Mouse (Mus musculus): ENCODE results near the gene Tnnt3. TPM values are rescaled to one million over a fixed set of nuclear protein-coding genes. Genes with fewer than 3 reads are reported as not detected.

The Tnnt3 gene
- total and polyA plus RNA-seq, 2 experiments from 2014 or later = 1.5 to 3.1 TPM

DNA sequence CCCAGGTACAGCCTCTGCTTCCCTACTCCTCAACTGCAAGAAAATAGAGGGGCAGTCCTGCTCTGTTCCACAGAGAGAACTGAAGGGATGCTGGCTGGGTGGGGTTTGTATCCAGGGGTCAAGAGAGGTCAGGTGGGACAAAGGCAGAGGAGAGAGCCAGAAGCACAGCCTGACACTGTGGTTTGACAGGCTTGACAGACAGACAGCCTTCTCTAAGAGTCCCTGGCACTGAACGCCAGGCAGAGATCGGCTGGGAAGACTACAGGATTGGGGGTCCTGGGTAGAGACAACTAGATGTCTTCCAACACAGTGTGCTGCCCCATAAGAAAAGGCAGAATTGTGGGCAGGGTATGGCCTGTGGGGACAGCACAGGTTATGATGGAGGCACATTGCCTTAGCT, 20.1 kb upstream of the Tnnt3 start:
- WGBS = 45% methylated on average over 2 of the region's 2 CpGs

DNA sequence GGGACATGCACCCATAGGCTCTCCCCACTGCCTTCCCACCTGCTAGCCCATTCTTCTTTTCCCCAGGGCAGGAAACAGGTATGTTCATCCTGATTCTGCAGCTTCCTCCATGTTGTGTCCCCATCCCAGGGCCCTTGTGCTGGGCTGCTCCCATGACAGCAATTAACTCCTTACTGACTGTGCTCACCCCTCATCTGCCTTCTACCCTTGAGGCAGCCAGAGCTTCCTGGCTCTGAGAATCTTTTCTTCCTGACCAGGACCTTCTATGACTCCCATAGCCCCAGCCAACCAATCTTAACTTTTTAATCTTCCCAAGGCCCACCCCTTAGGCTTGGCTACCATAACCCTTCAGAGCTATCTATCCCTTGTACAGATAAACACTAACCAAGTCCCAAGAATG, 19.3 kb upstream of the Tnnt3 start:
- Histone ChIP-seq H3K9me3 (ENCODE audit: low read length) (no peaks in the 10 kb centered on the region), H3K4me3 (ENCODE audit: low read depth, low read length) (no peak overlapping the region), H3K27me3 (ENCODE audit: insufficient read depth, low read length) (no peaks in the 10 kb centered on the region), H3K27ac (ENCODE audit: low read depth, low read length) (no peak overlapping the region), H3K4me1 (ENCODE audit: insufficient read depth, low read length) (peaks cover 6% of the 10 kb centered on the region), H3K4me2 (ENCODE audit: low read depth, low read length, poor library complexity, severe bottlenecking) (no peak overlapping the region), H3K36me3 (ENCODE audit: insufficient read depth, low read length) (no peaks in the 10 kb centered on the region), H3K9ac (replicated peaks; ENCODE audit: low read length, poor library complexity, severe bottlenecking) (no peak overlapping the region)
- ATAC-seq (ENCODE audit: low FRiP score) (no peak), DNase-seq (ENCODE audit: low spot score) (no peak)
- no peak for TF ChIP-seq CTCF (IDR thresholded peaks at IDR 0.05)

More for the DNA sequence above, 20.1 kb upstream of the Tnnt3 start:
- no peak overlapping the region for H3K9ac ChIP-seq (replicated peaks; ENCODE audit: low read length, poor library complexity, severe bottlenecking)
- H3K36me3 ChIP-seq (ENCODE audit: insufficient read depth, low read length) = no peaks in the 10 kb centered on the region
- H3K27me3 ChIP-seq (ENCODE audit: insufficient read depth, low read length) = no peaks in the 10 kb centered on the region
- no peaks in the 10 kb centered on the region for H3K9me3 ChIP-seq (ENCODE audit: low read length)
- H3K4me2 ChIP-seq (ENCODE audit: low read depth, low read length, poor library complexity, severe bottlenecking) = no peak overlapping the region
- no peak for ATAC-seq (ENCODE audit: low FRiP score)
- peaks cover 6% of the 10 kb centered on the region for H3K4me1 ChIP-seq (ENCODE audit: insufficient read depth, low read length)
- H3K4me3 ChIP-seq (ENCODE audit: low read depth, low read length) = no peak overlapping the region
- DNase-seq (ENCODE audit: low spot score) = no peak
- H3K27ac ChIP-seq (ENCODE audit: low read depth, low read length) = no peak overlapping the region
- TF ChIP-seq CTCF (IDR thresholded peaks at IDR 0.05) = no peak

DNA sequence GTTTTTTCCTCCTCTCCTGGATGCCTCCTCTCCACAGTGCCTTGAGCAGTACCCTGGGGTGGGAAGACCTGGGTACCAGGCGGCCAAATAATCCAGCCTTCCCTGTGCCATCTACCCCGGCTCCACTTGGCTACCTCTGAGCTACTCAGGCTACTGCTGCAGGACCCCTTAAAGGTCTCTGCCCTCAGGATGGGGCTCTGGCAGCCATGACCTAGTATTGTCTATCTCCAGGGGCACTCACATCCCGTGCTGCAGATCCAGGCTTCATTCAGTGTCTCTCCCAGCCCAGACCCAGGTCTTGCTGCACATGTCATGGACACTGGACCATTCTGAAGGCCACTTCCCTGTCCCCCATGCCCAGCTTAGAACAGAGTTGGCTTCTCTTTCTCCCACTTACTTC, 18.8 kb upstream of the Tnnt3 start:
- TF ChIP-seq CTCF (IDR thresholded peaks at IDR 0.05) = no peak
- Histone ChIP-seq H3K4me2 (ENCODE audit: low read depth, low read length, poor library complexity, severe bottlenecking) (no peak overlapping the region), H3K36me3 (ENCODE audit: insufficient read depth, low read length) (no peaks in the 10 kb centered on the region), H3K27ac (ENCODE audit: low read depth, low read length) (no peak overlapping the region), H3K27me3 (ENCODE audit: insufficient read depth, low read length) (no peaks in the 10 kb centered on the region), H3K4me3 (ENCODE audit: low read depth, low read length) (no peak overlapping the region), H3K9me3 (ENCODE audit: low read length) (no peaks in the 10 kb centered on the region), H3K9ac (replicated peaks; ENCODE audit: low read length, poor library complexity, severe bottlenecking) (no peak overlapping the region), H3K4me1 (ENCODE audit: insufficient read depth, low read length) (peaks cover 6% of the 10 kb centered on the region)
- DNase-seq (ENCODE audit: low spot score) (no peak), ATAC-seq (ENCODE audit: low FRiP score) (no peak)
- WGBS = 81% methylated on average over 3 of the region's 3 CpGs

DNA sequence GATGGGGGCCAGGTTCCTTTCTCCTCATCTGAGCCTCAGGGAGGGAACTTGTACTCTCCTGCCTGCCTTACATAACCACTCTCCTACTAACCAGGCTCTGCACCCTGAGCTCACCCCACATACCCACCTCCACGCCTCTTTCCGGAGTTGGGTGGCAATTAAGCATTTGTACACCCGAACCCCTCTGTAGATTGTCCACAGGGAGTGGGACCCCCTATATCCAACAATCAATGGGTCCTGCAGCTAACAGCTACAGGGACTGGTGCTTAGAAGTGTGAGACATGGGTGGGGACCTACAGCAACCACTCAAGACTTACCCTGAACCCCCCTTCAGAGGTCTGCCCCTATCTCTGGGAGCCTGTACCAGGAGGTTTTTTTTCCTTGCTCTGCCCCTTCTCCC, 18.0 kb upstream of the Tnnt3 start:
- Histone ChIP-seq H3K9me3 (ENCODE audit: low read length) (no peaks in the 10 kb centered on the region), H3K27me3 (ENCODE audit: insufficient read depth, low read length) (no peaks in the 10 kb centered on the region), H3K4me3 (ENCODE audit: low read depth, low read length) (no peak overlapping the region), H3K9ac (replicated peaks; ENCODE audit: low read length, poor library complexity, severe bottlenecking) (no peak overlapping the region), H3K4me1 (ENCODE audit: insufficient read depth, low read length) (peaks cover 6% of the 10 kb centered on the region), H3K4me2 (ENCODE audit: low read depth, low read length, poor library complexity, severe bottlenecking) (no peak overlapping the region), H3K27ac (ENCODE audit: low read depth, low read length) (no peak overlapping the region), H3K36me3 (ENCODE audit: insufficient read depth, low read length) (no peaks in the 10 kb centered on the region)
- WGBS = 100% methylated on average over 3 of the region's 3 CpGs
- DNase-seq (ENCODE audit: low spot score) (no peak), ATAC-seq (ENCODE audit: low FRiP score) (no peak)
- TF ChIP-seq CTCF (IDR thresholded peaks at IDR 0.05) = no peak

DNA sequence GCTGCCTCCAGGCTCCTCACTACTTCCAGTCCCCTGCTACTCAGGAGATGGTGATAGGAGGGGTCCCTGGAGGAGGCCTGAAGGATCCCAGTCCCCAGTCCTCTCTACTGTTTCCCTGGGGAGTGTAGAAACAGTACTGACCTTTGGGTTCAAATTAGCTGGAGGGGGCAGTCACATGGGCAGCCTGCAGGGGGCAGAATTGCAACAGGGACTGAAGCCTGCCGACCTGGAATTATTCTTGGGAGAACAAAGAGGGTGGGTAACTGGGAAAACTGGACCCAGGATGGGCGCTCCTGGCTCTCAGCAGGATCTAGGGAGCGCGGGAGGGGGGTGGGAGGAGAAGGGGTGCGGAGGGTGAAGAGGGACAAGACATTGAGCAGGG, 17.5 kb upstream of the Tnnt3 start:
- Histone ChIP-seq H3K27me3 (ENCODE audit: insufficient read depth, low read length) (no peaks in the 10 kb centered on the region), H3K9ac (replicated peaks; ENCODE audit: low read length, poor library complexity, severe bottlenecking) (peak overlapping the region; percentile 60), H3K27ac (ENCODE audit: low read depth, low read length) (peak overlapping the region; percentile 55; the same call in 1 of the 2 replicates), H3K4me3 (ENCODE audit: low read depth, low read length) (peak overlapping the region; percentile 28; the same call in 1 of the 2 replicates), H3K36me3 (ENCODE audit: insufficient read depth, low read length) (no peaks in the 10 kb centered on the region), H3K4me1 (ENCODE audit: insufficient read depth, low read length) (peaks cover 6% of the 10 kb centered on the region), H3K9me3 (ENCODE audit: low read length) (no peaks in the 10 kb centered on the region), H3K4me2 (ENCODE audit: low read depth, low read length, poor library complexity, severe bottlenecking) (peak overlapping the region; percentile 54)
- 0 out of 2 replicates have a peak, but pooled peaks have one; percentile 6 for ATAC-seq (ENCODE audit: low FRiP score)
- 9% methylated on average over 4 of the region's 5 CpGs for WGBS
- peak; percentile 73 for TF ChIP-seq CTCF (IDR thresholded peaks at IDR 0.05)
- DNase-seq (ENCODE audit: low spot score) = peak; percentile 61

DNA sequence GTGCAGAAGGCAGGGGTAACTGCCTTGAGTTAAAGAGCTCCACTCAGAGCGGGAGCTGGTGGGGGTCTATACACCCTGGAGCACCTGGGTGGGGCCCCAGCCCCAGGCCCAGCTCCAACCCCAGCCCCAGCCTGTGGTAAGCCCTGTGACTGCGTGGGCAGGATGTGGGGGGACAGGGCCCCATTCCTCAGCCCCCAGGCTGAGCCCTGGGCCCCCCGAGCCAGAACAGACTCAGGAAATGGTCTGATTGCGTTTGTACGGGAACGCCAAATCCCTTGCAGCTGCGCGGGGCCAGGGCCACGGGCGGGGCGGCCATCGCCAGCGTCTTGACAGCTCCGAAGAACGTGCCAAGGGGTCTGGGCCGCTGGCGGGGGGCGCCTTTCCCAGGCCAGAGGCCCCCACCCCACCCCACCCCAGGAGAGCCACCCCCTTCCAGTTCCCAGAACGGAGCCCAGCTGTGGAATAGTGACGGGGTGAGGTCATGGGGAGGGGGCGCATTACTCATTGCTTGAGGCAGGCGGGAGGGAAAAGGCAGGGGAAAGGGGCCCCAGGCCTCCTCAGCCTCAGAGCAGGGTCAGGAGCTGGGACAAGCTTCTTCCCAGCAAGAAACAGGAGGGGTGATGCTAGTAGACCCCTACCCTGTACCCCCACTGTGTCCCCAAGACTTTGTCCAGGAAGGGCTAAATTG, 16.9 kb upstream of the Tnnt3 start:
- DNase-seq (ENCODE audit: low spot score) = peak; percentile 41

More for the DNA sequence above, 16.9 kb upstream of the Tnnt3 start:
- Histone ChIP-seq H3K9ac (replicated peaks; ENCODE audit: low read length, poor library complexity, severe bottlenecking) (peak overlapping the region; percentile 60), H3K36me3 (ENCODE audit: insufficient read depth, low read length) (no peaks in the 10 kb centered on the region), H3K9me3 (ENCODE audit: low read length) (no peaks in the 10 kb centered on the region), H3K4me2 (ENCODE audit: low read depth, low read length, poor library complexity, severe bottlenecking) (peak overlapping the region; percentile 54), H3K4me3 (ENCODE audit: low read depth, low read length) (peak overlapping the region; percentile 28), H3K27me3 (ENCODE audit: insufficient read depth, low read length) (no peaks in the 10 kb centered on the region), H3K4me1 (ENCODE audit: insufficient read depth, low read length) (peaks cover 6% of the 10 kb centered on the region), H3K27ac (ENCODE audit: low read depth, low read length) (peak overlapping the region; percentile 55; the same call in 1 of the 2 replicates)
- peak; percentile 46 for ATAC-seq (ENCODE audit: low FRiP score)
- TF ChIP-seq CTCF (IDR thresholded peaks at IDR 0.05) = no peak
- under 1% methylated on average over 18 of the region's 22 CpGs for WGBS

All from midbrain, postnatal 0 days (tissue).